Mouse (Mus musculus) layer of hippocampus, adult 9-11 months (tissue): Measurements from ENCODE around the gene Aprt.

Experiments used
- DNase-seq: peaks from one replicate; pipeline ENCODE4 v3.0.0; 2022

The Aprt gene

DNA sequence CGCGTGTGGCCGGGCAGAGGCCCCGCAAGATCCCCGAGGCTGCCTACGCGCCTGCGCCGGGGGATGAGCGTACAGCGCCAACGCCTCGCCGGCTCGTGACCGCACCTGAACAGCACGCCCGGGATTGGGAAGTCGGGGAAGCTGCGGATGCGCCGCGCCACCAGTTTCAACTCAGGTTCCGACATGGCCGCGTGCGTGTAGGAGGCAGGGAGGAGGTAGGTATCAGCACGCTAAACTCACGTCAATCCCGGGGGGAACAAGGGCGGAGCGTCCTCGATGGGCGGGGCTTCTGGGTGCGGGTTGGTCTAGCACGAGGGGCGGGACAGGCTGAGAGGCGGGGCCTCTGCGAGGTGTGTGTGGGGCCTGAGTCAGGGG lies at the start of gene Aprt:
Aprt (minus strand) TSS at position 262 of the 375 bp plus-strand sequence.
- DNase-seq = peak; percentile 93

DNA sequence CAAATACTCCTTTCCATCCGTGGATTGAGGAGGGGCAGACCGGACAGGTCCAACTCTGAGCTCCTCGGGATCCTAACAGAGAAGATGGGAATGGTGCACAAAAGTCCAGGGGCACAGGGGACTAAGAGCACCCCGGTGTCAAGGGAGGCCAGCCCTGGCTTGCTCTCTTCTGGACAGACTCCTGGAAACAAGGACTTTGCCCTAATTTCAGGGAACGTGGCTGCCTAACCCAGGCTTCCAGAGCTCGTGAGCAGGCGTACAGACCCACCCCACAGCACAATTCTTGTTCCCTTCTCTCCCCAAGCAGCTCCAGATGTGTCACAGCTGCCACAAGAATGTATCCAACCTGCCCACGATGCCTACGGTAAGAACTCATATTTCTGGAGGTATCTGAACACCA lies 49.1 kb upstream of the Aprt start:
- DNase-seq = no peak

DNA sequence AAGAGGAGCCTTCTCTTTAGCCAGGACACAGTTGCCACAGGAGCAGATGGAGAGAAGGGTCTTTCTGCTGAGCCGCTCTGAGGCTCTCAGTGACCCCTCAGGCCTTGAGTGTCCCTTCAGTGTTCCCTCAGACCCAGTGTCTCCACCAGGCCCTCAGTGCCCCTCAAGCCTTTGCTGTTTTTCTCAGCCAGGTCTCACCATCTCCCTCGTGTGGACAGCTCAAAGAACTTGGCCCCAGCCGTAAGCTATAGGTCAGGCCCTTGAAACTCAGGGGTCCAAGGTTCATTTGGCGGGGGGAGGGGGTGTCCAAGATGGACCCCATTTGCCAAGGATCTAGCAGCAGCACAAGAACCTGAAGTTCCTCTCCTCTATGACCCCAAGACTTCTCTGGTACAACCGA lies 47.9 kb upstream of the Aprt start:
- no peak for DNase-seq

DNA sequence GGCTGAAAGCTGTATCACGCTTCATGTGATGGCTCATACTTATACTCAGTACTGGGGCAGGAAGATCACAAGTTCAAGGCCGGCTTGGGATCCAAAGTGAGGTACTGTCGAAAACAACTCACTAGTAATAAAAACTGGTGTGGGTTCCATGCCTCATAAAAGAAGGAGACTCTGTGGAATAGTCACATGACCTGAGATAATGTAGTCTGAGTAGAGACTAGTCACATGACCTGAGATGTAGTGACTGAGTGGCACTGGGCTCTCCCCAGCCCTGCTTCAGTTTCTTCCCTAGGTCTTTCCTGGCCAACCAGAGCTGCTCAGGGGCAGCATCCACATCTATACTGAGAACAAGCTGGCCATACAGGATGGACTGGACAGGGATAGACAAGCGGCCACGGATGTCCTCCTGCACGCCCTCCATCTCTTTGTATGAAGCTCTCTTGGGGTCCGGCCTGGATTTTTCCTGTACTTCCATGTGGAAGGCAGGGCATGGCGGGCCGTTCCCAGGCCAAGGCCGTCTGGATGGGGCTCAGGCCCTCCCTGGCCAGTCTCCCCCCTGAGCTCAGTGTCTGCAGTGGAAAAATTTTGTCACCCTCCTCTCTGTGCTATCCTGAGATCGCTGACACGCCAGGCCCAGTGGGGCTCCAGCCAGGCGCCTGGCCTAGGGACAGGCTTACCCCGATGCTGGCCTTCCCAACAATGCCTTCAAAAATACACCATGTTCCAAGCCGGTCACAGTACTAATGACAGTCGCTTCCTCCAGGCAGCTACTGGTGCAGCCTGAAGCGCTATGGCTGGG lies 47.3 kb upstream of the Aprt start:
- no peak for DNase-seq

DNA sequence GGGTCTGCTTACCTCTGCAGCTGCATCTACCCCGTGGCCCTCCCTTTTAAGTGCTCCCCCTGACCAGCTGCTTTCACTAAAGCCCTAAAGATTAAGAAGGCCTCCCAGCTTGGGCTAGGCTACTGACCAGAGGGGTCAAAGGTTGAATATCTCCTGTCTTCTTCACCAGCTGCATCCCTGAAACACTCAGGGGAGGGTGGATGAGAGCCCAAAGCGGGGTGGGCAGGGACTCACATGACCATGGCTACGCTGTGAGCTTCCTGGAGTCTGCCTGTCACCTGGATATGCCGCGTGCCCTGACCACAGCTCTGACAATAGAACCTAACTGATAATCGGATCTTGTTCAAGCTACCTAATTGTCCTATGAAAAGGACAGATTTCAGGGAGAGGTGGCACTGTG lies 46.0 kb upstream of the Aprt start, which contains the start of gene Pabpn1l:
Pabpn1l (minus strand) TSS at position 13 of the 400 bp plus-strand sequence.
- no peak for DNase-seq

DNA sequence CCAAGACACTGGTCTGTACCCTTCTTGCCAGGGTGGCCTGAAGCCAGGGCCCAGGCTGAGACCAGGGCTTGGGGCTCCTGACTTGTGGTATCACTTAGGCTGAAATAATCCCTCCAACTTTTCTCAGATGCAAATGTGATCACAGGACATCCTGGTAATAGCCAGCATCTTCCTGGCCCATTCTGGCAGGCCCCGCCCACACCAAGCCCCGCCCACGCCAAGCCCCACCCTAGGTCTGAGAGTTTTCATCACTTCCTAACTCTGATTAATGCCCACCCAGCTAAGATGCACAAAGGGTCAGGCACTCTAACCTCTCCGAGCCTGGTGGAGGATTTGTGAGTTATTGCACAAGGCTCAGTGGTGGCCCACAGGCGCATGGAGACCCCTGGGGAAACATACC lies 43.7 kb upstream of the Aprt start:
- DNase-seq = no peak

DNA sequence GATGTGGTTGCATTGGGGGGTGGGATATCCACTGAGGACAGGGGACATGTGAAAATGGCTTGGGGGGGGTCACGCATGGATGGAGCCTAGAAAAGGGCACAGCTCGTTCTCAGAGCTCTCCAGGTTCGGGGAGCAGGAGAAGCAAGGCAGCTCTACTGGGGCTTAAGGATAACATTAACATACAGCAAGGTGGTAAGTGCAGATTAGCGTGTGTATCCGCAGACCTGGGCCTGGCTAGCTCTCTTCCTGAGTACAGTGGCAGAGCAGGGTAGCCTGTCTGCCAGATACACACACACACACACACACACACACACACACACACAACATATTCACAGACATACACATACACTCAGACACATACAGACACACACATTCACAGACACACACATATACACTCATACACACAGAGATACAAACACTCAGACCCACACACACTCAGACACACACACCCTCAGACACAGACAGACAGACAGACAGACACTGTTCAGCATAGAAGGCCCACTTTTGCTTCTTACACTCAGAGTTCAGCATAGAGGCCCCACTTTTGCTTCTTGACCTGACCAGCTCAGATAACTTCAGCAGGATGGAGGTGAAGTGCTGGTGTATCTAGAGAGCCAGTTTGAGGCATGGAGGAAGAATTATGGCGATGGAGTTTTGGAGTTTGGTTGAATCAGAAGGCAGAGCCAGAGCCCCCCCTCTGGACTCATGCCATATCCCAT lies 42.1 kb upstream of the Aprt start:
- no peak for DNase-seq

DNA sequence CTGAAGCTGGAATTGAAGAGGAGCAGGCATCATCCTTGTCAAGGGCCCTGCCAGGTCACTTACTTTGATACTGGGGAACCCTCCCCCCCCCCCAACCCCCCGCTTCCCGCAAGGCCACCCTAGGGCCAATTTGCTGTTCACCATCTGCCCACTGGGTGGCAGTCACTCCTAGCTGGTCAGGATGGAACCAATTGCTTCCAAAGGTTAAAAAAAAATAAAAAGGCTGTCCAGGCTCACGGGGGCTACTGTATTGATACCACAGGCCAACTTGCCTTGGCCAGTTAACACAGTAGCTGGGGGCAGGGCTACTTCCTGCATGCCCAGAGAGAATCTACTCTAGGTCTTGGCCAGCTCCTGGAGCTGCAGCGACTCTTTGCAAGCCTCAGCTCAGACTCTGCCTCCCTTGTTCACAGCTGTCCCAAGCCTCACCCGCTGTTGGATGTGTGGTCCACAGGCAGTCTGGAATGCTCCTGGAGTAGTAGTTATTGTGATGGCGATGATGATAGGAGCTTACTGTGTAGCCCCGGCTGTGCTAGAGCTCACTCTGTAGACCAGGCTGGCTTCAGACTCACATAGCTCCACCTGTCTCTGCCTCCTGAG lies 41.3 kb upstream of the Aprt start:
- peak; percentile 38 for DNase-seq

DNA sequence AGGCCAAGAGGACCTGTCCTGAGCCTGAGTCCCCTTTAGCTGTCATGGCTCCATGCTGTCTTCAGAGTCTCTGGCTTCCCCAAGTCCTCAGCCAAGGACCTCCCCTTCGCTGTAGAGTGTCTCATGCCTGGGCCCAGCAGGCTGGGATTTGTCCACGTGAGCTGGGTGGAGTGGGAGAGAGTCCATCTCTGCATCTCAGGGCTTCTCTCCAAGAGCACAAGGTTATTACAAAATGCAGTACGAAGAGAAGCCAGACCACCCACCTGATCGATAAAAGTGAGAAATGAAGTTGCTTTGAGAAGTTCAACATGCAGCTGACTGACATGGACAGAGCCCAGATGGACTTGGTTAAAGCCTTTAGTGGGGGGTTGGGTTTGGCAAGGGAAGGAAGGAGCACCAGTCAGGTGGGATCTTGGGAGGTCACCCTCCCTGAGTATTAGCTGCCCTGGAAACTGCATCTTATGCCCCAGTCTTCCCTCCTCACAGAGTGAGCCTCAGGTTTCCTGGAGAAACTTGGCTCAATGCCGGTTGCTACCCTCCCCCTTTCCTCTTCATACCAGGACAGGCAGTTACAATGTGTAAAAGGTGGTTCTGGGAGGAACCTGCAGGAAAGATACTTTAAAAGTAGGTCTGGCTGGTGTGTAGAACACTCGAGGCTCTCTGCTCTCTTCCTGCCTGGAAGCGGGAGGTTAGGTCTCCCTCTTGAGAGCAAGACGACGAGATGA lies 39.6 kb upstream of the Aprt start:
- DNase-seq = no peak

DNA sequence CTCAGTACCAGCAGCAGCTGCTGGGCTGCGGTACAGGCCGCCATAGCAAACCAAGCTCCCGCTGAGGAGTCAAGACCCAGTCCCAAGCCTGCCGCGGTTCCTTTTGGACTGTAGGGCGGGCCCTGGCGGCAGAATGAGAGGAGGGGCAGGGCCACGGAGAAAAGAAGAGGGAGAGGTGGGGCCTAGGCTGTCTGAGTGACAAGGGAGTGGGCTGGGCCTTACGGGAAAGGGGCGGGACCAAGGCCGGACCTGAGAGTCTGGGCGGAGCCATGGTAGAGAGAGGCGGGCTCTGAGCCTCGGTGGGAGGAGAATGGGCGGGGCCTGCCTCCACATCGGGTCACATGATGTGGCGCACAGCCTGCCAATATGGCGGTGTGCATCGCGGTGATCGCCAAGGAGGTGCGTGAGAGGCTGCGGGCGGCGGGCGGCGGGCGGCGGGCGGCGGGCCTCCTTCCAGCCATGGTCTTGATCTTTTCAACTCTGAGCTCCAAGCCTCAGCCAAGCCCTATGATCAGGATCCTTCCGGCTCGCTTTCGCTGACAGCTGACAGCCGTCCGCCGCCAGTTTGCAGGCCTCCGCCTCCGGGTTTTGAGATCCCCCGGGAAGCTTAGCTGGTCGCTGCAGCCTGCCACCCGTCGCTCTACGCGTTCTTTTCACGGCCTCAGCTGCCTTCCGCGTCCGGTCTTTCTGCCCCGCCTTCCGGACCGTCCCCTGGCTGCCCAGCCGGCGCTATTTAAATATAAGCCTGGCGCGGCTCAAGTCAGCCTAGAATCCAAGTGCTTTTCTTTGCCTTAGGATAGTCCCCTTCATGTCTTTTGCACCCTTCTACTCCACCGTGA lies 34.8 kb upstream of the Aprt start, which contains the start of the genes Galns and Trappc2l:
Galns (minus strand) TSS at position 169 of the 839 bp plus-strand sequence.
Trappc2l (plus strand) TSS at position 346 of the 839 bp plus-strand sequence.
- DNase-seq = peak; percentile 97

DNA sequence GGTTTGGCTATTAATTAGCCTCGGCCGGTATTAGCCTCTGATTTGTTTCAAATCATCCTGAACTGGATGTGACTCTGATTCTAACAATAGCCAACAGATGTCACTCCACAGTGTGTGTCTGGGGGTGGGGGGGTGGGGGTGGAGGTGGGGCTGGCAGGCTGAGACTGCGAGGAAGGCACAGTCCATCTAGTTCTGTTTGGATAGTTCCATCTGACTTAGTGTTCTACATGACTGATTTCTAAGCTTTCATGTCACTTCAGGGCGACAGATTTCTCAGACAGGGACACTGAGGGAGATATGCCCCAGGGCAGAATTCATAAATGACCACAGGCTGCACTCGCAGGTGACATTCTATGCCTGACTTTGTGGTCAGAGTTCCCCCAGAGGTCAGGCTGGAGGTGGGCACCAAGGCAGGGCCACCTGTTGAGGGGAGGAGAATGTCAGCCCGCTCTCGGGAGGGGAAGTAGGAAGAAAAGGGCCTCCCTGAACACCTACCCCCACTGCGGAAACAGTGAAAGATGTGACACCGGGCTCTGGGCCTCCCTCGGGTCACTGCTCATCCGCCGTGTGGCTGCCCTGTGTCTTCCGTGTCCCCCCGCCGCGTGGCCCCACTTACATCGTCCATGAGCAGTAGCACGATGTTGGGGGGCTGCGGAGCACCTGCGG lies 34.0 kb upstream of the Aprt start:
- no peak for DNase-seq

DNA sequence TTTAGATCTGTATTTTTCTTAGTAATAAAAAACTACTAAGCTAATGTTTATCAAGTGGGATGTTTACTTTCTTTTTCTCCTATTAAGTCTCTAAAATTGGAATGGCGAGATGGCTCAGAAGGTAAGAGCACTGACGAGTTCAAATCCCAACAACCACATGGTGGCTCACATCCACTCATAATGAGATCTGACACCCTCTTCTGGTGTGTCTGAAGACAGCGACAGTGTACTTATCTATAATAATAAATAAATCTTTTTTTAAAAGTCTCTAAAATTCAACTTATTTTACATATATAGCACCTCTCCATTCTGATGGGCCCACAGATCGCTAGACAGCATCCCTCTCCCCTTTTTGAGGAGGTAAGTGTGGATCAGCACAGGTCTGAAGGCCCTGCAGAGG lies 33.5 kb upstream of the Aprt start:
- DNase-seq = no peak

DNA sequence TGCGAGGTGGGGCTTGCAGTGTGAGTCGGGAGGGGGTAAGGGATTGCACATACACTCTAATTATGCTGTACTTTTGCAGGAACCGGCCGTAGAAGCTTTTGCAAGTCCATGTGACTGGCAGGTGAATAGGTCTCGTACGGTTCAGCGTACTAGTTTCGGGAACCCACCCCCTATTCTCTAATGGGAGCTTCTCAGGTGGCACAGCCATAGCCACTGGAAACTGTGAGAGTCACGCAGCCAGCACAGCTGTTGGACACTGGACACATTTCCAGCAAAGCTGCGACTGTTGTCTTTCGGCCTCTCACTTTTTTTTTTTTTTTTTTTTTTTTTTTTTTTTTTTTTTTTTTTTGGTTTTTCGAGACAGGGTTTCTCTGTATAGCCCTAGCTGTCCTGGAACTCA lies 30.1 kb upstream of the Aprt start:
- DNase-seq = no peak

DNA sequence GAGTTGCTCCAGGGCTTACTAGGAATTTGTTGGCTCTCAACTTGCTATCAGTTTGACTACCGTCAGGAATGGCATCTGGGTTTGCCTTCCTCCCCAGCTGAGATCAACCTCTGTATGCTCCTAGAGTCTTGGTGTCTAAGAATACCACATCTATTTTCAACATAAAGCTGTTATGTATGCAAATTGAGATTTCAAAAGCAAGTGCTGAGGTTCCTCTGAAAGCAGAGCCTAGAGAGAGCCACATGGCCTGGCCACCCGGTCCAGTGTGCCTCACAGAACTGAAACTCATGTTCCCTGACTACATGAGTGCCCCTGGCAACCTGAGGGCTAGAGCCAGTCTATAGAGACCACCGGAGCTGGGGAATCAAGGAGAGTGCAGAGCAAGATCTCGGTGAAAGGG lies 28.7 kb upstream of the Aprt start:
- DNase-seq = no peak

DNA sequence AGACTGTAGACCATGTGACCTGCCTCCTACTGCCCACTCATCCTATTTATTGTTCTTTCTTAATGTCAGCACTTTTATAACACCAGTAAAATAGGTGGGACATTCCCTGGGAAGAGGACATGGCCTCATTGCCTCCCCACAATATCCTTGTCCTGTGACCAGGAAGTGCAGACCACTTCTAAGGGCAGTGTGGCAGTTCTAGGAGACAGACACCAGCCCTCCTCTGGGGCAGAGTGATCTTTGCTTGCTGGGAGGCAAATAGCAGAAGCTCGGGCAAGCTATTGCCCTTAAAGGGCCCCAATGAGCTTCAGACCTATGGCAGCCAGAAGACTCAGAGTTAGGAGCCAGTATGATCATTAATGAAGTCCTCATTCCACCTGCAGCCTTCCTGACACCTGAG lies 27.9 kb upstream of the Aprt start:
- DNase-seq = no peak

DNA sequence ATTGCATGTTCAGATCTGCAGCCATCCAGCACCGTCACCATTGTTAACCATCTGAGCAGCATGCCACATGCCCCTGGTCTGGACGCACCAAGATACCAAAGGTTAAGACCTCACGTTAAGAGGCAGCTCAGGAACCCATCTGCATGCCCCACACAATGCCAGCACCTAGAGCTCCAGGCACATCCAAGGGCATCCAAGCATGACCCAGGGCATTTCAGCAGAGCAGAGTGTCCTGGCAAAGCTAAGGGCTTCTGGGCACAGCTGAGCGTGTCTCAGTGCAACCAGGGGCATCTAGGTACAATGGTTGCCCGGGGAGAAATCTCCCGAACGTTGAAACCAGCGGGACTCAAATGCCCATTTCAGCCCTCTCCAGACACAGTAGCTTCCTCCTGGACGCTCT lies 24.0 kb upstream of the Aprt start:
- DNase-seq = no peak

DNA sequence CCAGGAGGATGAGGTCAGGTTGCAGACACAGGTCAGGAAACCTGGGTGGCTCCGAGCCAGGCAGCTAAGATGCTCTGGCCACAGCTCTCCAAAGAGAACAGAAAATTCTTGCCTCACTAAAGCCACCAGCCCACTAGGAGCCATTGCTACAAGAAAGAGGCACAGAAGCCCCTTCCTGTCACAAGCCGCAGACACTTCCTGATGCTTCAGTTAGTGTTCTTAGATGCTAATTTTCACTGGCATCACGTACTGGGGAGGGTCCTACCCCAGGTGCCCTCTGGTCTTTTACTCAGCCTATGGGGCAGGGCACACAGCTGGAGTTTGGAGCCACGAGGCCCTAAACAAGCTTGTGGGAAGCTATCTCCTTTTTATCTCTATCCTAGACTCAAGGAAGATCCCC lies 19.3 kb upstream of the Aprt start:
- DNase-seq = no peak

DNA sequence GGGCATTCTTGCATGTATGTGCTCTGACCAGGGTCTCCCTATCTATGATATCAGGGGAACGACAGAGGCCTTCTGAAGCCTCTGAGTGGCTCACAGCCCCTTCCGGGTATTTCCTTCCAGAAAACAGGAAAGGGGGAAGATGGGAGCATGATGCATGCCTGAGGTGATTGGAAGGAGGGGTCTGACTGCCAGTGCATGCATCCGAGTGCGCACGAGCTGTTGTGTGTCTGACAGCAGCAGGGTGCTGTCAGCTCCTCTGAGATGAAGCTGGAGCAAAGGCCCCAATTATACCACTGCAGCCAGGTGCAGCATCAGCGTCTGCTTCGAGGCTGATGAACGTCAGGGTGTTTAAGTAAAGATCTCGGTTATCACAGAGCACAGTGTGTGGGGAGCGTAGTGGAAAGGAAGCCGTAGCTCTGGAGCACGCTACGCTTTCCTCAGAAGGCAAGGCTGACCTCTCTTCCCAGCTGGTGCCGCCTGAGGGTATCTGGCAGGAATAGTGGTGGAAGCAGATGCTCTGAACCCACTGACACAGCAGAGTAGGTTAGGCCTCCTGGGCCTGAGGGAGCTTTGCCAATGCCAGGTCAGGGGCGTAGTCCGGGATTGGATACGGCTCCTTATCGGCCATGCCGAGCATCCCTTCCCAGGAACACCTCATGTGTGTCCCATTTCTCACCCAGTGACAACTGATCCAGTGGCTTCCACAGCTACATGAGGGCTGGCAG lies 17.2 kb upstream of the Aprt start:
- DNase-seq = no peak

DNA sequence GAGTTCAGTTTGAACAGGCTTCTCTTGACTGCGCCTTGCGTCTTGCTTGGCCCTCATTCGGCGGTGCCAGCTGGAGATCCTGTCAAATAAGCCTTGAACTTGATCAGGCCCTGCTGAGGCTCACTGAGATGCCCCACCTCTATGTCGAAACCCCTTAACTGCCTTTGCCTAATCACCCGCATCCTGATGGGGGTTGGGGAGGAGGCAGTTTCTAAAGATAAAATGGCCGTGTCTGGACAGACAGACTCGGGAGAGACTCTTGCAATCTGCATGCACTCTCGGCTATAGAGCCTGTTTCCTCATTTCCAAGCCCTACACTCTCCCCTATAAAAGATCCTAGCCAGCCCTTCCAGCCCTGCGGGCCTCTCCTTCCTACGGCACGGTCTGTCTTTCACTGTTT lies 16.5 kb upstream of the Aprt start:
- no peak for DNase-seq

DNA sequence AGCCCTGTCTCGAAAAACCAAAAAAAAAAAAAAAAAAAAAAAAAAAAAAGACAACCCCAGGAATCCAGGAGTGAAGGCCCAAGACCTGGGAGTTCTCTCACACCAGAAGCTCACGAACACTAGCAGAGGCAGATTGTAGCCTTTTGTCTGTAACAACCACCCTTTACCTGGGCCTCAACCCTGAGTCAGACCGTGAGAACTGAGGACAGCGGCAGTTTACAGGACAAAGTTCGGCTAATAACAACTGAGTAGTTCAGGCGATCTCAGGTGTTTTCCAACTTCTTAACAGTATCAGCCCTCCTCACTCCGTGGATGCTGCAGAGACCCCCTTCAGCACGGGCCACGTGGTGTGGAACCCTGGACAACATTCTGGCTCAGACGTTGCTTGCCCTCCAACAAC lies 10.0 kb upstream of the Aprt start:
- DNase-seq = no peak

DNA sequence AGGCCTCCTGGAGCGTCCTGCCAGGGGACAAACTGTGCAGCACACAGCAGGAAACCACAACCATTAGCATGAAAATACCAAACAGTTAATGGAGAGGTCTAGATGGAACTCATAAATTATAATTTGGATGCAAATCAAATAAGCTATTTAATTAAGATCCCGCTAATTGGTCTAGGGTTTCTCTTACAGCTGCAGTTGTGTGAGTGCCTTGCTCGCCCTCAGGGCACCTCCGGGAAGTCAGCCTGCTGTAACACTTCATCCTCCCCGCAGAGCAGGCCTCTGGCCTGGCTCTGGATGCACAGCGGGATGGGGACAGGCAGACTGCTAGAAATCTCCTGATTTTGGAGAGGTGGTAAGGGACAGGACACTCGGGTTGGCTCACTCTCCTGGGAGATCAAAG lies 9.5 kb upstream of the Aprt start:
- no peak for DNase-seq
